In genomic region chr11:100323578-100323977, GRCm38 (mm10) we compare ENCODE assay signal across 10 mouse cellular contexts. TPM values are rescaled to one million over a fixed set of nuclear protein-coding genes. Genes with fewer than 3 reads are reported as not detected.
DNase-seq lines count a peak whose midpoint lies in the region; ATAC-seq and TF ChIP-seq lines count a peak whose summit lies in the region.
"Had no signal": no experiment of that assay in that cellular context is flagged by ENCODE, and none has a peak within 500 bp of the region (broad histone marks: within the 10 kb centered on the region; RNA-seq: fewer than 3 reads in every experiment).

No protein-coding gene starts in this region.

- H3K4me2 ChIP-seq in embryonic facial prominence, embryonic 14.5 days (ENCODE audit: low read depth, low read length) = no peak overlapping the region
- no peak overlapping the region for H3K4me2 ChIP-seq in limb, embryonic 11.5 days (ENCODE audit: low read depth, severe bottlenecking)

- peak in 1 of 2 experiments; percentile 66 for DNase-seq in layer of hippocampus, adult 2 months (ENCODE audit: low spot score in 2 of 2)
- no peak for DNase-seq in layer of hippocampus, adult 9-11 months
- peak; percentile 92 for DNase-seq in ES-CJ7 (ENCODE audit: low read depth, low spot score)
- DNase-seq in adrenal gland, postnatal 14 days = peak; percentile 83
- peak; percentile 72 for DNase-seq in embryonic facial prominence, embryonic 14.5 days (ENCODE audit: low spot score)
- peak; percentile 75 for DNase-seq in limb, embryonic 11.5 days (ENCODE audit: low spot score)
- peak; percentile 46 for DNase-seq in skeletal muscle tissue, adult 2 months (ENCODE audit: low read depth, low spot score)

- no peaks in the 10 kb centered on the region for H3K9me3 ChIP-seq in embryonic facial prominence, embryonic 14.5 days (ENCODE audit: control insufficient read depth, low read length)
- no peaks in the 10 kb centered on the region for H3K9me3 ChIP-seq in limb, embryonic 11.5 days (ENCODE audit: control insufficient read depth, low read length)

- no peak for ATAC-seq in embryonic facial prominence, embryonic 14.5 days (ENCODE audit: low read depth)
- no peak for ATAC-seq in limb, embryonic 11.5 days (ENCODE audit: insufficient number of reproducible peaks, low FRiP score, low TSS enrichment, low read depth)
- no peak for ATAC-seq in megakaryocyte-erythroid progenitor cell, adult 5-6 weeks (replicated peaks; ENCODE audit: low FRiP score, low TSS enrichment, poor library complexity, severe bottlenecking)

- H3K27ac ChIP-seq in layer of hippocampus, adult 2 months = no peak overlapping the region
- H3K27ac ChIP-seq in embryonic facial prominence, embryonic 14.5 days (replicated peaks; ENCODE audit: low read depth, low read length) = no peak overlapping the region
- H3K27ac ChIP-seq in limb, embryonic 11.5 days (replicated peaks; ENCODE audit: low read depth, low read length) = no peak overlapping the region
- H3K27ac ChIP-seq: macrophage had no signal

- TF ChIP-seq CTCF in layer of hippocampus, adult 2 months (conservative IDR thresholded peaks at IDR 0.05) = peak; percentile 89

- H3K4me3 ChIP-seq in layer of hippocampus, adult 2 months = no peak overlapping the region
- no peak overlapping the region for H3K4me3 ChIP-seq in embryonic facial prominence, embryonic 14.5 days (ENCODE audit: low read depth, low read length)
- no peak overlapping the region for H3K4me3 ChIP-seq in limb, embryonic 11.5 days (ENCODE audit: low read depth, low read length)

- 20% methylated on average over 3 of the region's 3 CpGs for WGBS in embryonic facial prominence, embryonic 14.5 days
- WGBS in limb, embryonic 11.5 days = 18% methylated on average over 3 of the region's 3 CpGs

- peaks cover 23% of the 10 kb centered on the region for H3K36me3 ChIP-seq in embryonic facial prominence, embryonic 14.5 days (ENCODE audit: control insufficient read depth, insufficient read depth, low read length)
- H3K36me3 ChIP-seq in limb, embryonic 11.5 days (ENCODE audit: control insufficient read depth, insufficient read depth, low read length) = peaks cover 15% of the 10 kb centered on the region; the same call in 1 of the 2 replicates

- no peak overlapping the region for H3K9ac ChIP-seq in embryonic facial prominence, embryonic 14.5 days (ENCODE audit: low read depth, low read length)
- H3K9ac ChIP-seq in limb, embryonic 11.5 days (ENCODE audit: low read length) = no peak overlapping the region

- no peaks in the 10 kb centered on the region for H3K27me3 ChIP-seq in embryonic facial prominence, embryonic 14.5 days (replicated peaks; ENCODE audit: control insufficient read depth, insufficient read depth, low read length)
- H3K27me3 ChIP-seq in limb, embryonic 11.5 days (ENCODE audit: control insufficient read depth, insufficient read depth, low read length) = no peaks in the 10 kb centered on the region

- H3K4me1 ChIP-seq in embryonic facial prominence, embryonic 14.5 days (ENCODE audit: control insufficient read depth, insufficient read depth, low read length) = no peaks in the 10 kb centered on the region
- H3K4me1 ChIP-seq in limb, embryonic 11.5 days (ENCODE audit: control insufficient read depth, insufficient read depth, low read length) = no peaks in the 10 kb centered on the region

RNA-seq across cellular contexts. Expression of gene Eif1, which starts 3.9 kb away (rescaled TPM):
- 100 to 1,000 TPM; 713 to 750 TPM for total RNA-seq in layer of hippocampus, adult 2 months (2021)
- 987 and 1,021 TPM in 2 replicates for total RNA-seq in adrenal gland, postnatal 14 days (2021)
- polyA plus RNA-seq in embryonic facial prominence, embryonic 14.5 days (2014; fragmentation: Nextera tagmentation; extraction: Ambion mirVana) = 1,802 and 1,879 TPM in 2 replicates
- polyA plus RNA-seq in limb, embryonic 11.5 days (2014; fragmentation: Nextera tagmentation; extraction: Ambion mirVana) = 1,608 and 1,642 TPM in 2 replicates
- 1,051 and 1,260 TPM in 2 replicates for total RNA-seq in megakaryocyte-erythroid progenitor cell, adult 5-6 weeks (2014; fragmentation: Nextera tagmentation)
- 170 and 204 TPM in 2 replicates for total RNA-seq in megakaryocyte-erythroid progenitor cell, adult 5-6 weeks (2017)

RNA-seq across cellular contexts. Expression of gene Gast, which starts 10.6 kb away (rescaled TPM):
- not detected for total RNA-seq in layer of hippocampus, adult 2 months (2021)
- not detected in 2 replicates for total RNA-seq in adrenal gland, postnatal 14 days (2021)
- polyA plus RNA-seq in embryonic facial prominence, embryonic 14.5 days (2014; fragmentation: Nextera tagmentation; extraction: Ambion mirVana) = 1.0 and 1.1 TPM in 2 replicates
- polyA plus RNA-seq in limb, embryonic 11.5 days (2014; fragmentation: Nextera tagmentation; extraction: Ambion mirVana) = not detected in 2 replicates
- total RNA-seq in megakaryocyte-erythroid progenitor cell, adult 5-6 weeks (2014; fragmentation: Nextera tagmentation) = not detected in 2 replicates
- total RNA-seq in megakaryocyte-erythroid progenitor cell, adult 5-6 weeks (2017) = not detected in 2 replicates
- total RNA-seq: gastrocnemius, postnatal 4 days had no signal
- polyA plus RNA-seq: macrophage had no signal

RNA-seq across cellular contexts. Expression of gene Hap1, which starts 32.4 kb away (rescaled TPM):
- total RNA-seq in layer of hippocampus, adult 2 months (2021) = 100 to 1,000 TPM; 169 to 174 TPM
- 50.1 and 54.0 TPM in 2 replicates for total RNA-seq in adrenal gland, postnatal 14 days (2021)
- polyA plus RNA-seq in embryonic facial prominence, embryonic 14.5 days (2014; fragmentation: Nextera tagmentation; extraction: Ambion mirVana) = 3.2 and 4.4 TPM in 2 replicates
- polyA plus RNA-seq in limb, embryonic 11.5 days (2014; fragmentation: Nextera tagmentation; extraction: Ambion mirVana) = 0.38 and 0.39 TPM in 2 replicates
- not detected in 2 replicates for total RNA-seq in megakaryocyte-erythroid progenitor cell, adult 5-6 weeks (2014; fragmentation: Nextera tagmentation)
- not detected in 2 replicates for total RNA-seq in megakaryocyte-erythroid progenitor cell, adult 5-6 weeks (2017)
- polyA plus RNA-seq: macrophage had no signal

RNA-seq across cellular contexts. Expression of gene Krt42, which starts 53.9 kb away (rescaled TPM):
- not detected for total RNA-seq in layer of hippocampus, adult 2 months (2021)
- total RNA-seq in adrenal gland, postnatal 14 days (2021) = not detected in 2 replicates
- polyA plus RNA-seq in embryonic facial prominence, embryonic 14.5 days (2014; fragmentation: Nextera tagmentation; extraction: Ambion mirVana) = 0.22 TPM in 1 of 2 replicates, not detected in the other
- 0.09 and 0.26 TPM in 2 replicates for polyA plus RNA-seq in limb, embryonic 11.5 days (2014; fragmentation: Nextera tagmentation; extraction: Ambion mirVana)
- total RNA-seq in megakaryocyte-erythroid progenitor cell, adult 5-6 weeks (2014; fragmentation: Nextera tagmentation) = not detected in 2 replicates
- total RNA-seq in megakaryocyte-erythroid progenitor cell, adult 5-6 weeks (2017) = not detected in 2 replicates
- total RNA-seq: gastrocnemius, postnatal 4 days had no signal
- polyA plus RNA-seq: macrophage had no signal

Comparison
In these comparisons a context has a peak if more than half of its experiments do, and no peak if none do; other contexts are left out.
1. RNA of gene Hap1, which starts 32.4 kb away (total RNA-seq): 169 to 174 TPM in layer of hippocampus, adult 2 months and 50.1 to 54.0 TPM in adrenal gland, postnatal 14 days; not detected in megakaryocyte-erythroid progenitor cell, adult 5-6 weeks; every median in the first group is over 10 times any median in the second.